Mouse (Mus musculus) bone marrow macrophage, adult 2 months (primary cell): ENCODE measurements around the gene Myo5c.

ENCODE experiments used
- CTCF ChIP-seq: IDR thresholded peaks from 2 replicates; pipeline ENCODE4 v1.5.1; 2012; ENCODE audit warnings: low read depth, mild to moderate bottlenecking, low read length, moderate library complexity
- POLR2A ChIP-seq: IDR thresholded peaks from 2 replicates; pipeline ENCODE4 v1.6.1; 2012; ENCODE audit warnings: mild to moderate bottlenecking, low read depth, low read length, borderline replicate concordance

DNA sequence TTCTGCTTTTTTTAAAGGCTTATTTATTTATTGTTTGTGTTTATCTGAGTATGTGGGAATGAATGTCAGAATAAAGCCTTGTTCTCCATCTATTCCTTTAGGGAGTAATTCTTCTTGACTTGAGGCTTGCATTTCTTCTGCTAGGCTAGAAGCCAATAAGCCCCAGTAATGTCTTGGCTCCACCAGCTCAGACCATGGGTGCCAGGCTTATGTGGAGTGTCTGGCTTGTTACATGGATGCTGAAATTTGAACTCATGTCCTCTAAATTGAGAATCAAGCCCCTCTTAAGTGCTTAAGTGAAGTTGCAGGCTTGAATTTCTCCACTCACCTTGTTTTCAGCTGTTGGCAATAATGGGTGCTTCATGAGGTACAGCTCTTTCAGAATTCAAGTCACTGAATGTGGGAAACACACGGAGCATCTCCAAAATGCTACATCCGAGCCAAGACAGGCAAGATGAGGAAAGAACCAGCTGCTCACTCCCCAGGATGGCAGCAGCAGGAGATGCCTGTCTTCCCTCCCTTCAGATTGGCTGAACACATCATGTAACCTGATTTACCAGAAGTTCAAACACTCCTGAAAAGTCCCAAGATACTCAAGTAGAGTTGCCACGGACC lies 44.1 kb upstream of the Myo5c start:
- TF ChIP-seq CTCF (no peak), POLR2A (no peak)
